Mouse (Mus musculus): ENCODE measurements around the gene Pus7l. TPM values are rescaled to one million over a fixed set of nuclear protein-coding genes. Genes with fewer than 3 reads are reported as not detected.
A peak's percentile ranks its signal among the peaks of the same experiment; 100 is the strongest.

The Pus7l gene
- polyA plus RNA-seq (2014; fragmentation: Nextera tagmentation; extraction: Ambion mirVana): 7.1 and 8.4 TPM in 2 replicates

DNA sequence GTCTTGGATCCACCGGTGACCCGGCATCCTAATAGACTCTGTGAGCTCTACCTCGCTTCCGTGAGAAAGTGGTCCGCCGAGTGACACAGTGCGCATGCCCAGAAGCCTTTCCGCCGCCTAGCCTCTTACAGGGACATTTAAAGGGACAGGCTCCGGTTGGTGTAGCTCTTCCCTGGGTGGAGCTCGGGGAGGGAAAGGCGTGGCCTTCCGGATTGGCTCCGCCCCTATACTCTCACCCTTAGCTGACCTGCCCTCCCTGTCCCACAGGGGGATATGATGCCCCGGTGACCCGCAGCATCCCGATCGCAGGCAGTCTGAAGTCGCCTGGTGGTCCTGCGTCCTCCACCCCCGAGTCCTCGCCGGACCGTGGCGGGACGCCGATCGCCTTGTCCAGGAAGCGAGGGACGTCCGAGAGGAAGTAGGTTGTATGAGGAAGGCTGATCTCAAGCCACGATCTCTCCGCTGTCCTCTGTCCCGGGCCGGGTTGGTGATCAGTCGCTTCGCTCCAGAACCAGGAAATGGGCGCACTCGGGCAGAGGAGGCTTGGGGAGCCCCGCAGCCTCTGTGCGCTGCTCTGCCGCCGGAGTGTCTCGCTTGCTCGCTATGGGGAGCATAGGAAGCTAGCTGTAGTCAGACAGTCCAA is at the start of gene Pus7l, which contains the start of gene Irak4:
Pus7l (minus strand) TSS at position 139 of the 643 bp plus-strand sequence.
Irak4 (plus strand) TSS at position 235 of the 643 bp plus-strand sequence.
- Histone ChIP-seq H3K27me3 (ENCODE audit: control insufficient read depth, insufficient read depth, low read length) (no peaks in the 10 kb centered on the region), H3K9me3 (ENCODE audit: control insufficient read depth, low read length) (no peaks in the 10 kb centered on the region), H3K4me2 (ENCODE audit: low read depth, low read length) (peak within 1 kb of the TSS; percentile 50), H3K9ac (replicated peaks; ENCODE audit: low read depth, low read length) (peak within 1 kb of the TSS; percentile 58), H3K27ac (ENCODE audit: low read depth, low read length) (0 out of 2 replicates have a peak within 1 kb of the TSS, but pooled peaks have one; percentile 40), H3K4me1 (ENCODE audit: control insufficient read depth, insufficient read depth, low read length) (0 out of 2 replicates have a peak, but pooled peaks cover 4% of the 10 kb centered on the region), H3K36me3 (ENCODE audit: control insufficient read depth, insufficient read depth, low read length) (no peaks in the 10 kb centered on the region), H3K4me3 (ENCODE audit: low read depth, low read length) (peak within 1 kb of the TSS; percentile 83)
- ATAC-seq (ENCODE audit: low read depth): peak; percentile 99
- WGBS: under 1% methylated on average over 45 of the region's 45 CpGs

DNA sequence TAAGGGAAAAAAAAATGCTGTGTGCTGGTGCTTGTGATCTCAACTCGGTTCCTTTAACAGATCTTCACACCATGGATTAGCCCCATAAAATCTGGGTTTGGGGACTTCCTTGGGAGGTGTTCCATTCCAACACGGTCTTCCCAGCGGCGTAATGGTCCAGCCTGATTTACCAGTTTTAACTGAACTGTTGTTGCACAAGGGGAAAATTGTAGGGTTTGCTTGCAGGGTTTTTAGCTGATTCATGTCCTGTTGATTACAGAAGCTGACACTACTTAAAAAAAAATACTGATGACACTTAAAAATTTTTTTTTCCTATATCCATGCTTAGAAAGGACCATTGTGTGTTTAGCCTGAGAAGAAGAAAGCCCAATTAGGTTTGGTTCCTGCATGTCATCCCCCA is 48.0 kb upstream of the Pus7l start:
- no peak overlapping the region for H3K9ac ChIP-seq (replicated peaks; ENCODE audit: low read depth, low read length)
- H3K4me3 ChIP-seq (ENCODE audit: low read depth, low read length): no peak overlapping the region
- H3K27ac ChIP-seq (ENCODE audit: low read depth, low read length): no peak overlapping the region
- WGBS: 66% methylated on average over 4 of the region's 4 CpGs
- no peak overlapping the region for H3K4me2 ChIP-seq (ENCODE audit: low read depth, low read length)
- no peaks in the 10 kb centered on the region for H3K9me3 ChIP-seq (ENCODE audit: control insufficient read depth, low read length)
- no peaks in the 10 kb centered on the region; the same call in 1 of the 2 replicates for H3K36me3 ChIP-seq (ENCODE audit: control insufficient read depth, insufficient read depth, low read length)
- no peak for ATAC-seq (ENCODE audit: low read depth)
- H3K27me3 ChIP-seq (ENCODE audit: control insufficient read depth, insufficient read depth, low read length): no peaks in the 10 kb centered on the region
- peaks cover 8% of the 10 kb centered on the region for H3K4me1 ChIP-seq (ENCODE audit: control insufficient read depth, insufficient read depth, low read length)

DNA sequence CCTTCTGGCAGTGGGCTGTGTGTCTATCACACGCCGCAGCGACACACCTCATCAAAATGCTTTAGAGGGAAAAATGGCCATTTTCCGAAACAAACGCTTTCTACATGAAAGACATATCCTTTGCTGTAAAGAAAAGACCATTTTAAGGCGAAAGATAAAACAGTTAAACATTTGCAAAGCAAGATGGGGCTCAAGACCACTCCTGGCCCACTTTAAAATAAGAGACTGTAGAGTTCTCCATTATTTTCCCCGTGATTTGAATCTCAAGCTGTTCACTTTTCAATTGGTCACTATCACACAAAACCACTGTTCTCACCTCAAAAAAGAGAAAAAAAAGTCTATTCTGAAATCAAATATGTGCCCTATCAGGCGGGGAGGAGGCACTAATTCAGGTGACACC is 46.7 kb upstream of the Pus7l start:
- 18% methylated on average over 8 of the region's 8 CpGs for WGBS
- Histone ChIP-seq H3K27me3 (ENCODE audit: control insufficient read depth, insufficient read depth, low read length) (no peaks in the 10 kb centered on the region), H3K27ac (ENCODE audit: low read depth, low read length) (peak overlapping the region; percentile 23; the same call in 1 of the 2 replicates), H3K36me3 (ENCODE audit: control insufficient read depth, insufficient read depth, low read length) (peaks cover 7% of the 10 kb centered on the region), H3K9me3 (ENCODE audit: control insufficient read depth, low read length) (no peaks in the 10 kb centered on the region), H3K9ac (replicated peaks; ENCODE audit: low read depth, low read length) (peak overlapping the region; percentile 76), H3K4me1 (ENCODE audit: control insufficient read depth, insufficient read depth, low read length) (peaks cover 8% of the 10 kb centered on the region), H3K4me2 (ENCODE audit: low read depth, low read length) (peak overlapping the region; percentile 47), H3K4me3 (ENCODE audit: low read depth, low read length) (peak overlapping the region; percentile 76)
- ATAC-seq (ENCODE audit: low read depth): 0 out of 2 replicates have a peak, but pooled peaks have one; percentile 1

DNA sequence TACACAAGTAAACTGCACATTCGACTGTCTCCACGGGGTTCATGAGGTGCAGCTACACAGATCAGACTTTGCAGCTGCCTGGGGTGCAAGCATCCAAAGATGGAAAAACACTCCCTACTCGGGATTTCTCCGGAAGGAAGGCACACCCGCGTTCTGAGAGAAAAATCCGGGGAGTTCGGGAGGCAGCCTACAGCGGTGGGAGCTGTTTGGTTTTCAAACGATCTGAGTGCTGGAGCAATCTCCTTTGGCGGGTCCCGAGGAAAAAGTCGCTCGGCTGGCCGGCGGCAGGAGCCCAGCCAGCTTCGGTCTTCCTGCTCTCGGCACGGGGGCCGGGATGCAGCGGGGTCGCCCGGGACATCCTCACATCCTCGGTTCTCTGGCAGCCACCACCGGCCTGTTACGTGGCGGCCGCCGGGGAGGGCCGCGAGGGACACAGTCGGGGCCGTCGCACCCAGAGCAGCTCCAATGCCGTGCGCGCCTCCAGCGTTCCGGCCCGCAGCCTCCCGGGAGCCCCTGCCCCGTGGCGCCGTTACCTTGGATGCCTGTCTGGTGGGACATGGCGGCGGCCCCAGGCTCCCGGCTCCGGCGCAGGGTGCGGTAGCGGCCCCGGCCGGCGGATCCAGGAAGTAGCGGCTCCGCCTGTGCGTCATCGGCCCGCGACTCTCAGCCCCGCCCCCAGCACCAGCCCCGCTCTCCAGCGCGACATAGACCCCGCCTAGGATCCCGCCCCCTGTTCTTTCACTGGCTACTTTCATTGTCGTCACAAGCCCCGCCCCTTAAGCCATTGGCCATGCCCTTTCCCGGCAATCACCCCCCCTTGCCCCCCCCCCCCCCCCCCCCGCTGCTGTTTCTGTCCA is 46.1 kb upstream of the Pus7l start, which contains the start of gene Twf1:
Twf1 (minus strand) TSS at position 671 of the 857 bp plus-strand sequence.
- WGBS: under 1% methylated on average over 58 of the region's 70 CpGs
- ATAC-seq (ENCODE audit: low read depth): peak; percentile 99
- Histone ChIP-seq H3K9ac (replicated peaks; ENCODE audit: low read depth, low read length) (peak within 1 kb of the TSS; percentile 76), H3K36me3 (ENCODE audit: control insufficient read depth, insufficient read depth, low read length) (peaks cover 14% of the 10 kb centered on the region), H3K27ac (ENCODE audit: low read depth, low read length) (peak within 1 kb of the TSS; percentile 86), H3K4me3 (ENCODE audit: low read depth, low read length) (peak within 1 kb of the TSS; percentile 76), H3K9me3 (ENCODE audit: control insufficient read depth, low read length) (no peaks in the 10 kb centered on the region), H3K27me3 (ENCODE audit: control insufficient read depth, insufficient read depth, low read length) (no peaks in the 10 kb centered on the region), H3K4me2 (ENCODE audit: low read depth, low read length) (peak within 1 kb of the TSS; percentile 70), H3K4me1 (ENCODE audit: control insufficient read depth, insufficient read depth, low read length) (peaks cover 8% of the 10 kb centered on the region)

DNA sequence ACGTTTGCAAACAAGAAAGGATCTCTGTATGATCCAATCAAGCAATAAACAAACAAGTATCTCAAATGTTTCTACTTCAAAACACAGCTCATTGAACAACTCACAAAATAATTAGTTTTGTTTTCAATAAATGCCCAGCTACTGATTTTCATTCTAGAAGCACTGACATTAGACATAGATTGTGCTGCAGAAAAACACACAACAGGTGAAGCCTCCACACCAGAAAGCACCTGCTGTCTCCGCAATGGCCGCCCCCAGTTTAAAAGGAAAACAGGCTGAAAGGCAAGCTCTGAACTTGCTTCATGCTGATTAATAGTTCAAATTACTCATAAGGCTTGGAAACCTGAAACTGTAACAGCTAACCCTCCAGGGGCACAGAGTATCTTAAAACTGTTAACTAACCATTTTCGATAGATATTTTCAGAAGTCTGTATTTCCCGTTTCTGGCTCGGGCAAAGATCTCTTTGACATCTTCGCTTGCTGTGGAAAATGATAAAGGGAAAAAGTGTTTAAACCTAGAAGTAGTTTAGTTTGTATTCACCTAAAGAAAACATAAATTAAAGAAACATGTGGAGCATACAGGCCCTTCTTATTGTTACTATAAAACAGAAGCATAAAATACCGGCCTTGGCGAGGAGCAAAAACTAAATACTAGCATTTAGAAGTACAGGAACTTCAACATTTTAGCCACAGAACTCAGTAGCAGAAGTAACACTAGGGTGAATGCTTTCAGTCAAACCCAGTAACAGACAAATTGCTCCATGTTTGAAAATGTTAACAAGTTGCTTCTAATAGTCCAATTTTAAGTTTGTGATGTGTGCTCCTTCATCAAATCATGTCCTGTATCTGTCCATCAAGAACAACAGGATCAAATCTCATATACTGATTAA is 44.7 kb upstream of the Pus7l start:
- no peak for ATAC-seq (ENCODE audit: low read depth)
- peaks cover 8% of the 10 kb centered on the region for H3K4me1 ChIP-seq (ENCODE audit: control insufficient read depth, insufficient read depth, low read length)
- H3K4me2 ChIP-seq (ENCODE audit: low read depth, low read length): peak overlapping the region; percentile 70; the same call in 1 of the 2 replicates
- peaks cover 26% of the 10 kb centered on the region for H3K36me3 ChIP-seq (ENCODE audit: control insufficient read depth, insufficient read depth, low read length)
- no peaks in the 10 kb centered on the region for H3K9me3 ChIP-seq (ENCODE audit: control insufficient read depth, low read length)
- H3K27ac ChIP-seq (ENCODE audit: low read depth, low read length): no peak overlapping the region
- H3K4me3 ChIP-seq (ENCODE audit: low read depth, low read length): peak overlapping the region; percentile 76; the same call in 1 of the 2 replicates
- 91% methylated on average over 9 of the region's 9 CpGs for WGBS
- H3K9ac ChIP-seq (replicated peaks; ENCODE audit: low read depth, low read length): no peak overlapping the region
- H3K27me3 ChIP-seq (ENCODE audit: control insufficient read depth, insufficient read depth, low read length): no peaks in the 10 kb centered on the region

DNA sequence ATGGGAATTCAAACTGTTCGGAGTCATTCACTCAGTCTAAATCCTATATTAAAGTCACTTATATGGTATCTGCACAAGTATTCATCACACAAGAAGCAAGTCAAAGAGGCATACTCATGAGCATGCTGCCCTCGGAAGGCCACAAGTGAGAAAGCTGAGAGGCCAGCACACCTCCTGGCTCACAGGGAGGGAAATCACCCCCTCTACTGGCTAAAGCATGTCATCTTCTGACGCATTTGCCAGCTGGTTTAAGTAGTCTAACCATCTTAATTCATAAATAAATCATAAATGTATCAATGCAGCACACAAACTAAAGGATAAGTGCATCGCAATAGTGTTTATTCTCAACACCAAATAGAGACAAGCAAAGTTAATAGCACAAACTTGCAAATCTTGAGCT is 41.4 kb upstream of the Pus7l start:
- H3K27ac ChIP-seq (ENCODE audit: low read depth, low read length): no peak overlapping the region
- no peaks in the 10 kb centered on the region for H3K27me3 ChIP-seq (ENCODE audit: control insufficient read depth, insufficient read depth, low read length)
- WGBS: 87% methylated on average over 4 of the region's 4 CpGs
- no peak overlapping the region for H3K4me3 ChIP-seq (ENCODE audit: low read depth, low read length)
- H3K9me3 ChIP-seq (ENCODE audit: control insufficient read depth, low read length): no peaks in the 10 kb centered on the region
- no peak overlapping the region for H3K4me2 ChIP-seq (ENCODE audit: low read depth, low read length)
- peaks cover 56% of the 10 kb centered on the region for H3K36me3 ChIP-seq (ENCODE audit: control insufficient read depth, insufficient read depth, low read length)
- no peak for ATAC-seq (ENCODE audit: low read depth)
- H3K9ac ChIP-seq (replicated peaks; ENCODE audit: low read depth, low read length): no peak overlapping the region
- H3K4me1 ChIP-seq (ENCODE audit: control insufficient read depth, insufficient read depth, low read length): peaks cover 8% of the 10 kb centered on the region

DNA sequence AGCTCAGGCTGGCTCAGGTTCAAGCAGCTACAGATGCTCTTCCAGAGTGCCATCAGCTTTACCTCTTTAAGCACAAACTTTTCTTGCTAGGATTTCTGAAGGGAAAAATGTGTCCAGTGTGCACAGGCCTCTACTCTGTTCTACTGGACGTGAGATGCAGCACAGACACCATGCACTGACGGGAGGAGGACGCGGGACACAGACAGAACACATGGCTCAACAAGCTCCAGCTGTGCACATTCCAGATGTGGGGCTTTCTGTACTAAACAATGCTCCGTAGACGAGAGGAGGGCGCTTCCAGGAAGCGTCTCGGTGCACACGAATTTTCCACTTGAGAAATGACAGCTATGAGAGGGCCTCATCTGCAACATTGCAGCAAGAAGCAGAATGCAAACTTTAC is 39.8 kb upstream of the Pus7l start:
- no peak overlapping the region for H3K9ac ChIP-seq (replicated peaks; ENCODE audit: low read depth, low read length)
- ATAC-seq (ENCODE audit: low read depth): no peak
- no peak overlapping the region for H3K4me3 ChIP-seq (ENCODE audit: low read depth, low read length)
- no peaks in the 10 kb centered on the region for H3K9me3 ChIP-seq (ENCODE audit: control insufficient read depth, low read length)
- H3K27ac ChIP-seq (ENCODE audit: low read depth, low read length): no peak overlapping the region
- H3K27me3 ChIP-seq (ENCODE audit: control insufficient read depth, insufficient read depth, low read length): no peaks in the 10 kb centered on the region
- H3K4me2 ChIP-seq (ENCODE audit: low read depth, low read length): no peak overlapping the region
- H3K36me3 ChIP-seq (ENCODE audit: control insufficient read depth, insufficient read depth, low read length): peaks cover 57% of the 10 kb centered on the region
- WGBS: 88% methylated on average over 10 of the region's 10 CpGs
- H3K4me1 ChIP-seq (ENCODE audit: control insufficient read depth, insufficient read depth, low read length): peaks cover 3% of the 10 kb centered on the region; the same call in 1 of the 2 replicates

DNA sequence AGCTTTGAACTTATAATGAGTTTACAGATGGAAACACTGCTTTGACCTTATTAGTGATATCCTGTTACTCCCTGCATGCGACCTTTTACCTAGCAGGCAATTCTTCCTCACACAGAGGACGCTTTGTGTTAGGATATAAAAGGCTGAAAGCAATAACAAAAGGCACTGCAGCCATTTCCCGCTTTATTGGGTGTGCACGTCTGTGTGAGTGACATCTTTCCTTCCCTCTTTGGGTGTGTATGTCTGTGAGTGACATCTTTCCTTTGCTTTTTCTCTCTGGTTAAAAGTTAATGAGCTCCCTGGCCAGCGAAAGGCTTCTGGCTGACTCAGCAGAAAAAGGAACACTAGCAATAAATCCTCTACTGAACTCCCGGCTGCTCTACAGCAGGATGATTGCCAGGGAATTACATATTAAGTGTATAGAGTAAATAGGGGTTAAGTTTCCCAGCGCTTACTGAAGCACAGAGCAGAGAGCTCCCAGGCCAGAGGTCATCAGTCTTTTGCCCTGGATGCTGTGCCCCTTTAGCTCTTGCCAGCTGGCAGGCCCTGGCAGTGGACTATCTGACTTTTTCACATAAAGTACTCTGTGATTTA is 38.8 kb upstream of the Pus7l start:
- 12% methylated on average over 7 of the region's 7 CpGs for WGBS
- no peak overlapping the region for H3K27ac ChIP-seq (ENCODE audit: low read depth, low read length)
- ATAC-seq (ENCODE audit: low read depth): no peak
- no peaks in the 10 kb centered on the region for H3K4me1 ChIP-seq (ENCODE audit: control insufficient read depth, insufficient read depth, low read length)
- H3K27me3 ChIP-seq (ENCODE audit: control insufficient read depth, insufficient read depth, low read length): no peaks in the 10 kb centered on the region
- no peak overlapping the region for H3K9ac ChIP-seq (replicated peaks; ENCODE audit: low read depth, low read length)
- H3K9me3 ChIP-seq (ENCODE audit: control insufficient read depth, low read length): no peaks in the 10 kb centered on the region
- no peak overlapping the region for H3K4me2 ChIP-seq (ENCODE audit: low read depth, low read length)
- H3K36me3 ChIP-seq (ENCODE audit: control insufficient read depth, insufficient read depth, low read length): peaks cover 57% of the 10 kb centered on the region
- H3K4me3 ChIP-seq (ENCODE audit: low read depth, low read length): no peak overlapping the region
